Mouse (Mus musculus): Measurements from ENCODE around the gene Sbno2. TPM values are rescaled to one million over a fixed set of nuclear protein-coding genes. Genes with fewer than 3 reads are reported as not detected.

The Sbno2 gene
- total RNA-seq, 2 experiments from 2014 or later, result 13.5 to 14.0 TPM

- DNase-seq, result peak; percentile 92 to 94
- intact Hi-C loops (cut with DNase I), result no loop called here
Measured at GRCm38 (mm10) chr10:80102216-80102915, 3.0 kb downstream of the Sbno2 start.

- peak; percentile 49 to 51 for DNase-seq
- intact Hi-C loops (cut with DNase I), result no loop called here
Measured at GRCm38 (mm10) chr10:80100982-80101381, 4.4 kb downstream of the Sbno2 start.

- no peak for DNase-seq
- intact Hi-C loops (cut with DNase I), result no loop called here
Measured at GRCm38 (mm10) chr10:80098630-80099029, 6.7 kb downstream of the Sbno2 start.

- no peak for DNase-seq
Measured at GRCm38 (mm10) chr10:80097275-80097674, 8.1 kb downstream of the Sbno2 start.

GRCm38 (mm10) chr10:80095547-80095946 lies 9.8 kb downstream of the Sbno2 start:
- intact Hi-C loops (cut with DNase I), result no loop called here

More at GRCm38 (mm10) chr10:80097275-80097674, 8.1 kb downstream of the Sbno2 start:
- intact Hi-C loops (cut with DNase I), result loop anchor here (2.0 kb wide), 1 partner anchor 16 kb away; no protein-coding TSS in a partner anchor

GRCm38 (mm10) chr10:80094684-80095083 lies 10.7 kb downstream of the Sbno2 start:
- intact Hi-C loops (cut with DNase I), result no loop called here
- no peak for DNase-seq

More at GRCm38 (mm10) chr10:80095547-80095946, 9.8 kb downstream of the Sbno2 start:
- peak in 1 of 2 experiments; percentile 42 for DNase-seq

- intact Hi-C loops (cut with DNase I), result no loop called here
Measured at GRCm38 (mm10) chr10:80094085-80094484, 11.3 kb downstream of the Sbno2 start.

GRCm38 (mm10) chr10:80092690-80093089 lies 12.7 kb downstream of the Sbno2 start:
- no peak for DNase-seq
- intact Hi-C loops (cut with DNase I), result no loop called here

More at GRCm38 (mm10) chr10:80094085-80094484, 11.3 kb downstream of the Sbno2 start:
- no peak for DNase-seq

GRCm38 (mm10) chr10:80091527-80091926 lies 13.8 kb downstream of the Sbno2 start:
- no peak for DNase-seq
- intact Hi-C loops (cut with DNase I), result no loop called here

- no peak for DNase-seq
- intact Hi-C loops (cut with DNase I), result no loop called here
Measured at GRCm38 (mm10) chr10:80089146-80089545, 16.2 kb downstream of the Sbno2 start.

- DNase-seq, result no peak
- intact Hi-C loops (cut with DNase I), result no loop called here
Measured at GRCm38 (mm10) chr10:80087483-80087882, 17.9 kb downstream of the Sbno2 start.

- peak; percentile 40 to 44 for DNase-seq
- intact Hi-C loops (cut with DNase I), result no loop called here
Measured at GRCm38 (mm10) chr10:80086847-80087246, 18.5 kb downstream of the Sbno2 start.

- peak; percentile 60 to 65 for DNase-seq
- intact Hi-C loops (cut with DNase I), result no loop called here
Measured at GRCm38 (mm10) chr10:80084817-80085487, 20.4 kb downstream of the Sbno2 start.

- no peak for DNase-seq
- intact Hi-C loops (cut with DNase I), result loop anchor here (2.0 kb wide), 1 partner anchor 16 kb away; no protein-coding TSS in a partner anchor
Measured at GRCm38 (mm10) chr10:80081075-80081474, 24.3 kb downstream of the Sbno2 start.

- intact Hi-C loops (cut with DNase I), result loop anchor here (2.0 kb wide), 1 partner anchor 16 kb away; no protein-coding TSS in a partner anchor
Measured at GRCm38 (mm10) chr10:80080396-80081070, 24.8 kb downstream of the Sbno2 start.

GRCm38 (mm10) chr10:80078366-80078765 lies 27.0 kb downstream of the Sbno2 start:
- no peak for DNase-seq
- intact Hi-C loops (cut with DNase I), result no loop called here

More at GRCm38 (mm10) chr10:80080396-80081070, 24.8 kb downstream of the Sbno2 start:
- no peak for DNase-seq

GRCm38 (mm10) chr10:80077312-80077711 lies 28.1 kb downstream of the Sbno2 start:
- DNase-seq, result no peak
- intact Hi-C loops (cut with DNase I), result no loop called here

- intact Hi-C loops (cut with DNase I), result no loop called here
- no peak for DNase-seq
Measured at GRCm38 (mm10) chr10:80076386-80076785, 29.0 kb downstream of the Sbno2 start.

GRCm38 (mm10) chr10:80075924-80076323 lies 29.4 kb downstream of the Sbno2 start:
- DNase-seq, result no peak
- intact Hi-C loops (cut with DNase I), result no loop called here

GRCm38 (mm10) chr10:80074813-80075601 lies 30.4 kb downstream of the Sbno2 start:
- intact Hi-C loops (cut with DNase I), result loop anchor here (5.0 kb wide), 1 partner anchor 37 kb away; no protein-coding TSS in a partner anchor
- peak; percentile 66 to 74 for DNase-seq

All from heart, postnatal 14 days (tissue).